Mouse (Mus musculus): Measurements from ENCODE around the gene Cog1. TPM values are rescaled to one million over a fixed set of nuclear protein-coding genes. Genes with fewer than 3 reads are reported as not detected.
"Not testable (repeated sequence)": the region's sequence is repeated elsewhere in the genome, so short reads cannot be mapped to it uniquely, and the experiment has no call there.

Cog1 gene
- total RNA-seq, 2 experiments from 2014 or later = 25.5 to 26.0 TPM

GRCm38 (mm10) chr11:113631862-113632261, 17.1 kb upstream of the Cog1 start:
- DNase-seq = no peak

- DNase-seq = no peak
These were observed 16.7 kb upstream of the Cog1 start for GRCm38 (mm10) chr11:113632303-113632702.

GRCm38 (mm10) chr11:113633398-113633797, 15.6 kb upstream of the Cog1 start:
- DNase-seq = no peak

GRCm38 (mm10) chr11:113634699-113635121, 14.3 kb upstream of the Cog1 start:
- no peak for DNase-seq

- no peak for DNase-seq
These were observed 10.3 kb upstream of the Cog1 start for GRCm38 (mm10) chr11:113638680-113639079.

- DNase-seq = no peak
These were observed 3.8 kb upstream of the Cog1 start for GRCm38 (mm10) chr11:113645181-113645580.

GRCm38 (mm10) chr11:113648152-113648551, 817 bp upstream of the Cog1 start:
- DNase-seq = peak; percentile 92

- DNase-seq = peak; percentile 84
These were observed 613 bp downstream of the Cog1 start, which contains the start of gene Slc39a11 for GRCm38 (mm10) chr11:113649353-113650210. Gene Slc39a11 (minus strand): TSS chr11:113650079.

GRCm38 (mm10) chr11:113651206-113651906, 2.4 kb downstream of the Cog1 start:
- DNase-seq = no peak

- peak; percentile 35 for DNase-seq
These were observed 2.9 kb downstream of the Cog1 start for GRCm38 (mm10) chr11:113651907-113652273.

- no peak for DNase-seq
These were observed 3.5 kb downstream of the Cog1 start for GRCm38 (mm10) chr11:113652516-113652915.

- no peak for DNase-seq
These were observed 5.1 kb downstream of the Cog1 start for GRCm38 (mm10) chr11:113654105-113654504.

GRCm38 (mm10) chr11:113654561-113655270, 5.7 kb downstream of the Cog1 start:
- DNase-seq = no peak

GRCm38 (mm10) chr11:113656511-113656932, 7.6 kb downstream of the Cog1 start:
- DNase-seq = peak; percentile 58

GRCm38 (mm10) chr11:113657221-113657620, 8.3 kb downstream of the Cog1 start:
- no peak for DNase-seq

GRCm38 (mm10) chr11:113658319-113658718, 9.3 kb downstream of the Cog1 start:
- no peak for DNase-seq

- DNase-seq = no peak
These were observed 9.8 kb downstream of the Cog1 start for GRCm38 (mm10) chr11:113658763-113659162.

GRCm38 (mm10) chr11:113660213-113660612, 11.2 kb downstream of the Cog1 start:
- not testable (repeated sequence) for DNase-seq

GRCm38 (mm10) chr11:113660940-113661339, 12.0 kb downstream of the Cog1 start:
- DNase-seq = no peak

- DNase-seq = no peak
These were observed 12.9 kb downstream of the Cog1 start for GRCm38 (mm10) chr11:113661835-113662351.

GRCm38 (mm10) chr11:113664279-113664678, 15.3 kb downstream of the Cog1 start:
- no peak for DNase-seq

GRCm38 (mm10) chr11:113666205-113666604, 17.2 kb downstream of the Cog1 start:
- no peak for DNase-seq

All from adrenal gland, postnatal 10 days (tissue).